Mouse (Mus musculus): ENCODE results near the gene Nup210. TPM values are rescaled to one million over a fixed set of nuclear protein-coding genes. Genes with fewer than 3 reads are reported as not detected.
"Not testable (repeated sequence)": the region's sequence is repeated elsewhere in the genome, so short reads cannot be mapped to it uniquely, and the experiment has no call there.

Gene Nup210
- polyA plus RNA-seq, 3 experiments from 2014 or later: 51.5 to 81.0 (median 66.2) TPM

DNA sequence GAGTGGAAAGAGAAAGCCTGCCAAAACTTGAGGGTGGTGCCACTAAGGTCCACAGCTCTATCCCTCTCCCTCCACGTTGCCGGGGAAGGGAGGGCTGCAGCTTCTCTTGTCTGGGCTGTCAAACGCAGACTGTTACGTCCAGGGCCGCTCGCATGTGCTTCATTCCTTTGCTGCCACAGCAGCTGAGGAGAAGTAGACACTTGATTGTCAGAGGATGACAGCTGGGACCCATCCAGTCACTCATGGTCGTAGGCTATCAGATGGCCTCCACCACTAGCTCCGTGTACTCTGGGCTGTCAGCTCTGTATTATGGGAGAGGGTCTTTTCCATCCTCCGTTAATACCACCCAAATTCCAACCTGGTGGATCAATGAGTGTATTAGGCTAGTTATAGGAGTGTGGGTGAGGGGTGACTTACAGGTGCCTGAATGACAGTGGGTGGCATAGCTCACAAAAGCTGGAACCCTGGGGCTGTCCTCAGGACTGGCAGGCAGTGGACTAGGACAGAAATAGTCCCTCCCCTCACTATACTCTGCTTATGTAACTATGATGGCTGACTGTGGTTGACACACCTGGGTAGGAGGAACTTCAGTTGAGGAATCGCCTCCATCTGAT lies 20.8 kb upstream of the Nup210 start:
- no peak for ATAC-seq

- ATAC-seq: no peak
These were observed 14.2 kb upstream of the Nup210 start for GRCm38 (mm10) chr6:91130856-91131255.

DNA sequence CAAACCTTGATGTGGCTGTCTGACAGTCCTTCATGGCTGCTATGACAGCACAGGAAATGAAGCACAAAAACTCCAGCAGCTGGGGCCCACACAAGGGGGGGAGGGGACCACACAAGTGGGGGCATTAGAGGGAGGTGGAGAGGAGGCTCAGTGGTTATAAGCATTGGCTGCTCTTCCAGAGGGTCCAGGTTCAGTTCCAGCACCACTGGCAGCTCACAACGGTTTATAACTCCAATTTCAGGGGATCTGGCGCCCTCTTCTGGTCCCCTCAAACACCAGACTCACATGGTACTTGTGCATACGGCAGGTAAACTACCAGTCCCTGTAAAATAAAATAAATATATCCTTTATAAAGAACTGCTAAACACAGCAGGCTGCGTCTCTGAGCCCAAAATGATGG lies 12.4 kb upstream of the Nup210 start:
- no peak for ATAC-seq

- ATAC-seq: peak; percentile 9
These were observed 8.6 kb upstream of the Nup210 start for GRCm38 (mm10) chr6:91125228-91125585.

DNA sequence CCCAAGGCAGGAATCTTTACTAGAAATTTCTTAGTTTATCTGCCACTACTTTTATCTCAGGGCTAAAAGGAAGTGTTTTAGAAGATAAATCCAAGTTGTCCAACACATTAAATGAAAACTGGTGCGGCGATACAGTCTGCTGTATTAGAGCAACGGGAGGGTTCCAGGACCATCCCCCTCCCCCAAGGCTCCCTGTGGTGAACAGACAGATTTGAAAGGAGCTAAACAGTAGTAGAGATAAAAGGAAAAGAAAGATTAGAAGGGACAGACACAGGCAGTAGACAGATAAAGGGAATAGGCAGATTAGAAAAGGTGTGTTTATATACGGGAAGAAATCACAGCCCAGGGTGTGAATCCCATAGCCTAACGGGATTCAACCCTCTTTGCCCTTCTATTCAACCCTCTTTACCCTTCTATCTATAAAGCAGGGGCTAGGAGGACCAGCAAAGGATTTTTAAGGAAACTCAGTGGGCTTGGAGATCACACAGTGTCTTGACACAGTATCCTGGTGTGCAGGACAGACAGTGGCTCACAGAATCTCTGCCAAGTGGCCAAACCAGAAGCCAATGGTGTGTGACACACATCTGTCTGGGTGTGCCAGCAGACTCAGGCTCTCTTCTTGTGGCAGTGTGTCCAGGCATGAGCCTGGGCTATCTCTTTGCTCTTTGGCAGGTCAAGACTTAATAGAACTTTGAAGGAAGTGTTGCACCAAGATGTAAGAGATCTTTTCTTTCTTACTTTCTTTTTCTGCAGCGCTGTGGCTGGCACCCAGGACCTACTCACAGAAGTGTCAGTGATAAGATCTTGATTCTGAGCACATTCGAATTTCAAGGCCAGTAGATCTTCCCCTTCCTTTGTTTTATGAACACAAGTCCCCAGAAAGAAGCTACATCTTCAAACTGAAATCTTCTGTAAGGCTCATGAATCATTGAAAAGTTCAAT lies 7.9 kb upstream of the Nup210 start:
- ATAC-seq: peak; percentile 68

GRCm38 (mm10) chr6:91123453-91123852 lies 6.8 kb upstream of the Nup210 start:
- ATAC-seq: peak; percentile 44

DNA sequence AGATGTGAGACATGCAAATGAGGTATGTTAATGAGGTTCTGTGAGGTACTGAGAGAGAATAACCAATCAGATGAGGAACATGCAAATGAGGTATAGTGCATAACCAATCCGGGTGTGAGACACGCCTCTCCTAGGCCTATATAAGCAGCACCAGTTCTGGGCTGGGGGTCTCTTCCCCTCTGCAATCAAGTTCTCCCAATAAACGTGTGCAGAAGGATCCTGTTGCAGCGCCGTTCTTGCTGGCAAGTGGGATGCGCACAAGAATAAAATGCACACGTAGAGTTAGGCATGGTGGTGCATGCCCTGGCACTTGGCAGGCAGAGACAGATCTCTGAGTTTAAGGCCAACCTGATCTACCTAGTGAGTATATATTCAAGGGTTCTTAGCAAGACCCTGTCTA lies 4.5 kb upstream of the Nup210 start:
- ATAC-seq: not testable (repeated sequence)

DNA sequence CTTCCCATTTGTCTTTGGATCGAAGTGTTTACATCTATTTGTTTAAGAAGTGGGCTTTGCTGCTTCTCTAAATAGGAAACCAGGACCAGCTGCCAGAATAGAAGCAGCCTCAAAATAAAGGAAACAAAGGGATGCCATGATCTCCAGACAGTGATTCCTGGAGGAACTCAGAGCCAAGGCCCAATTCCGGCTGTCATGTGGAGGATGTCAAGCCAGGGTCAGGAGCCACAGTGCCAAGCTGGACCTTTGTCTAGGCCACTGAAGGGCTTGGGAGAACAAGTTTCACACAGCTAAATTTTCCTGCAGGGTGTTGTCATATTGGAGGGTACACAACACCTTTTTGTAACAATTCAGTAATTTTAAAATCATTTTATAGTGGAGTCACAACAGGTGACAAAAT lies 3.6 kb upstream of the Nup210 start:
- ATAC-seq: no peak

GRCm38 (mm10) chr6:91118526-91118925 lies 1.9 kb upstream of the Nup210 start:
- ATAC-seq: no peak

DNA sequence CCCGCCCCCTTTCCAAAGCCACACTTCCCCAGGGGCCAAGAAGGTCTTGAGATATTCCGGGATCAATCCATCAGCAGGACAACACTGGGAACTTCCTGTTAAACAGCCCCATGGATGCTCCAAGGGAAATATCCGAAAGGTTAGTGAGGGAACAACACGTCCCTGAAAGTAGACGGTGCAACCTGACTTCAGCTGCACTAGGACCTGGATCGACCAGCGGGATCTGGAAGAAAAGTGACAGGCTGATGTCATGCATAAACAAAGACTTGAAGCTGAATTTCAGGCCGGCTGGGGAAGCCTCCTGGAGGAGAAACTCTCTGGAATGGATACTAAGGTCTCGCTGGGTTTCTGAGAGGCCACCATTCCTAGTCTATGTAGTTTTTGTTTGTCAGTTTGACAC lies 520 bp upstream of the Nup210 start:
- no peak for ATAC-seq

DNA sequence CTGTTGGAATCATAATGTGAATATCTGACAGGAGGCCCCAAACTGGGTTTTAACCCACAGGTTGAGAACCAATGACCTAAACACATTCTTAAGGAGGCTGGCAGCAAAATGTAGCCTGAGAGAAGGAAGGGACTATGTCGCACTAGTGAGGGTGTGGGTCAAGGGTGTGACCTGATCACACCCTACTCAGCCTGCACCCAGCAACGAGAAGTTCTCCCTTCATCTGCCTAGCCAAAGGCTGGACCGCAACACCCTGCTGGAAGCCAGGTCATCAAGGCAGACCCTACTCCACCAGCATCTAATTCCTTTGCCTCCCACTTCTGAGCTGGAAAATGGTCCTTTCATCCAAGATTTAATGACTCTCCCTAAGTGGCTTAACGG lies 776 bp downstream of the Nup210 start:
- ATAC-seq: no peak

- no peak for ATAC-seq
These were observed 1.5 kb downstream of the Nup210 start for GRCm38 (mm10) chr6:91115158-91115557.

DNA sequence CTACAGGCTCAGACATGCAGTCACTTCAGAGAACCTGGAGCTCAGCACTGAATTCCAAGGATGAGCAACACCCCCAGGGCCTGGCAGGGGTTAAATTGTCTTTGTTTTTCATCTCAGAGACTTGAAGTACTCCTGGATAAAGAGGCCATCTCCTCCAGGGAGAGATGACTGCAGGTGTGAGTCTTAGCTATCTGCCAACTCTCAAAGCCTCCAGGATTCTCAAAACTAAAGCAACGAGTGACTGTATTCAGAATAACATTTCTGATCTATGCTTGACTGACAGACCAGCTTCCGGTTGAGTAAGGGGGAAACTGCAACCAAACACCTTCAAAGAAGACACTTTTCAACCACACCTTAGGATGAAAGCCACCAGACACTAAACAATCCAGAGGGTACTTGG lies 1.9 kb downstream of the Nup210 start:
- ATAC-seq: peak; percentile 40

- ATAC-seq: no peak
These were observed 4.7 kb downstream of the Nup210 start for GRCm38 (mm10) chr6:91111954-91112252.

- ATAC-seq: peak; percentile 34
These were observed 5.3 kb downstream of the Nup210 start for GRCm38 (mm10) chr6:91111141-91111953.

- ATAC-seq: peak; percentile 37
These were observed 6.2 kb downstream of the Nup210 start for GRCm38 (mm10) chr6:91110323-91111020.

- no peak for ATAC-seq
These were observed 7.1 kb downstream of the Nup210 start for GRCm38 (mm10) chr6:91109489-91109888.

- peak; percentile 40 for ATAC-seq
These were observed 7.6 kb downstream of the Nup210 start for GRCm38 (mm10) chr6:91108917-91109450.

- no peak for ATAC-seq
These were observed 8.2 kb downstream of the Nup210 start for GRCm38 (mm10) chr6:91108301-91108916.

GRCm38 (mm10) chr6:91105400-91106129 lies 11.1 kb downstream of the Nup210 start:
- ATAC-seq: no peak

GRCm38 (mm10) chr6:91104765-91105399 lies 11.7 kb downstream of the Nup210 start:
- ATAC-seq: peak; percentile 17

Data from inflammation-experienced regulatory T-cells, adult 6 months (primary cell).